Mouse (Mus musculus): ENCODE results near the gene Selenoo.

The Selenoo gene

DNA sequence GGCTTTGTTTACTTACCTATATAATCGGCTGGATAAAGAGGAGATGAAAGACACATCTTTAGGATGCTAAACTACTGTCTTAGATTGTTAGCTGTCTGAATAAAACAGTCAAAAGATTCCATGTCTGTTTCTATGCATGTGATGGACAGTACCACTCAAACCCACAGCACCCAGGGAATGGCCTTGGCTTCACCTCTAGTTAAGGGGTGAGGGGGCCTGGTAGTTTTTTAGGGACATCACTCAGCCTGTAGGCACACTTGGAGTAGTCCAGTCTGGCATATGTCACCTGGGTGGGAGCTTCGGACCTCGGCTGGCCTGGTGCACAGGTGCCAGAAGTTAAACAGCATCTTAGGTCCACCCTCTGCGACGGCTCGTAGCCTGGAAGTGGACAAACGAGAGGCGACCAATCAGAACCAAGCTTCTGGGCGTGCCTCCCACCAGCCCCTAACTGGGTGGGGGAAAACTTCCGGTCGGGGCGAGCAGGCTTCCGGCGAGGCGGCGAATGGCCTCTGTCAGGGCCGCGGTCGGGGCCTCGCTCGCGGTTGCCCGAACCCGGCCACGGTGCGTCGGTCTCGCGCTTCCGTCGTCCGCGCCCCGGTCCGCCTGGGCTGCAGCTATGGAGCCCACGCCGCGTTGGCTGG, at the start of gene Selenoo:
Gene Selenoo, plus strand, starts transcription at position 478 of the 641 bp plus-strand sequence.
- DNase-seq: peak; percentile 95

DNA sequence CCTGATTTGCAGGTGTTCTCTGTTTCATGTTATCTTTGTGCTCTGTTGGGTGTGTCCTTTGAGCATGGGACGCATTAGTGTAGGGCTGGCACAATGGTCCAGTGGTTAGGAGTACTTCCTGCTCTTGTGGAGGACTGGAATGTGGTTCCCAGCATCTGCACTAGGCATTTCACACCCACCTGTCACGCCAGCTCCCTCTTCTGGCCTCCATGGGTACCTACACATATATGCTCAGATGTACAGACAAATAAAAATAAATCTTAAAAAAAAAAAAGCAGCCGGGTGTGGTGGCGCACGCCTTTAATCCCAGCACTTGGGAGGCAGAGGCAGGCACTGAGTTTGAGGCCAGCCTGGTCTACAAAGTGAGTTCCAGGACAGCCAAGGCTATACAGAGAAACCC, 44.5 kb upstream of the Selenoo start:
- no peak for DNase-seq

DNA sequence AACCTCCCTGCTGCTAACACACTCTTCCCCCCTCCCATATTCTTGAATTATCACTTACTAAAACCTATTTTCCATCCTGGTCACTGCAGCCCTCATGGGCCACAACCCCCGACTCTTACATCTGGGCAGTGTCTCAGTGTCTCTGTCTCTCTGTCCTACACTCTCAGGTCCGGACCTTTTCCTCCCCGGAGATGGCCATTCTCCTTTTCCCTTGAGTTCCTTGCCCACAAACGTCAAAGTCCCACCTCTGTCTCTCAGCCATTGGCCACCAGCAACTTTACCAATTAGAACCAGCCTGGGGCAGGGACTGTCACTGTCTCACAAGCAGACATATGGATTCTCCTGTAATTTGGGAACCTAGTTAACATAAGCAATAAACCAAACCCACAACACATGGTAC, 42.5 kb upstream of the Selenoo start:
- no peak for DNase-seq

DNA sequence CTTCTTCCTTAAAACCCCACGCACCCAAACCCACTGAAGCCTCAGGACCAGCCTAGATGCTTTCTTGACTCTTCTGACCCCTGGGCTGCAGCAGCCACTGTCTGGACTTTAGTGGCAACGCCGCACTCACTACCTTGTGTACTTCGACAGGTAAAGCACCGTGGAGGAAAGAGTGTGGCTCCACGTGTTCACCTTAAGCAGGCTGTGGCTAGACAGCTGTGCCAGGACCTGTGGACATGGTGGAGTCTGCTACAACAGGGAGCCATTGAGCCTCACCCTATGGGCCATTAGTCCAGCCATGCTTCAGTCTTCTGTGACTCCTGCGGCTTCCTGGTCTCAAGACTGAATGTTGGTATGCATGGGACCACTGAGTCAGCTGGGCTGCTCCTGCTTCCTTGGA, 34.2 kb upstream of the Selenoo start:
- no peak for DNase-seq

DNA sequence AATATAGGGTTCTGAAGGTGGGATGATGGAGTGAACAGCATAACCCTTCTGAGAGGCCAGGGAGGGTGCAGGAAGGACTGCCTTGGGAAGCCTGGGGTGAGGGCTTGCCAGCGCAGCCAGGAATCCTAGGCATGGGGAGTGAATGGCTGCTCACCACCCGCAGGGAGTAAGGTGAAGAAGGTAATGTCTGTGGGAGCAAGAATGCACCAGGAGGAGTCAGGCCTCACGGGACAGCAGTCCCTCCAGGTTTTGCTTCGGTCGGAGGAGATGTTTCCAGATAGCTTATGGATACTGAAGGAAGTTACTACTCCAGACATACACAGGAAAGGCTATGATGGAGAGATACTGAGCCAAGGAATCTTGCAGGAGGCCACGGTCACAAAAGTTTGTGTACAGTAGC, 30.1 kb upstream of the Selenoo start:
- DNase-seq: no peak

DNA sequence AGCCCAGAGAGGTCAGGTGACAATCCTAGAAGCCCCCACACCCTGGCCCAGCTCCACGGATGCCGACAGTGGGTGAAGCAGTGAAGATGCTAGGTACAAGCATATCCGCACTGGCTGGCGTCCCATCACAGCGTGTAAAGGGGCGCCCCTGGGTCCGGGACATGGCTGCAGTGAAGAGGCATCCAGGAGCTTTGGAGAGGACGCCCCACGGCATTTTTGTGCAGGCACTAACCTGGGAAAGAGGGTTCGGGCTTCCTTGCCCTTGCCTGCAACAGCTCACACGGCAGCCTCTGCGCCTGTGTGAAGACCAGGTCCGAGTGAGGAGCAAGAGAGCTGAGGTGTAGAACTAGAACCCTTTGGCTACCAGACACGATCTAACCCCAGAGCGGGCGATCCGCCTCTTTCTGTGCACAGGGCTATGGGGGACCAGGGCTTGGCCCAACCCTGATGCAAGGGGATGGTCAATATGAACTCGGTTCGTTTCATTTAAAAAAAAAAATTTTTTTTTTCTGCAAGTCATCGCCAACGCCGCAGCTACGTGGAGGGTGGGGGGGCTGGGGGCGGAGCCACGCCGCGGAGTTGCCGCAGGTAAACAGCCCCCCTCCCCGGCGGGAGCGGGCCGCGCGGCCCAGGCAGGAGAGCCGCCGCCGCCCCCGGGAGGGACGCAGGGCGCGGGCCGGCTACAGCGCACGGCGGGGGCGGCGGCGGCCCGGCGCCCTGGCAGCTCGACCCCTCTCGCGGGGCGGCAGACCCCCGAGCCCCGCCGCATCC, 29.5 kb upstream of the Selenoo start, which contains the start of gene Panx2:
Gene Panx2, plus strand, starts transcription at position 574 of the 771 bp plus-strand sequence.
- DNase-seq: peak; percentile 39

DNA sequence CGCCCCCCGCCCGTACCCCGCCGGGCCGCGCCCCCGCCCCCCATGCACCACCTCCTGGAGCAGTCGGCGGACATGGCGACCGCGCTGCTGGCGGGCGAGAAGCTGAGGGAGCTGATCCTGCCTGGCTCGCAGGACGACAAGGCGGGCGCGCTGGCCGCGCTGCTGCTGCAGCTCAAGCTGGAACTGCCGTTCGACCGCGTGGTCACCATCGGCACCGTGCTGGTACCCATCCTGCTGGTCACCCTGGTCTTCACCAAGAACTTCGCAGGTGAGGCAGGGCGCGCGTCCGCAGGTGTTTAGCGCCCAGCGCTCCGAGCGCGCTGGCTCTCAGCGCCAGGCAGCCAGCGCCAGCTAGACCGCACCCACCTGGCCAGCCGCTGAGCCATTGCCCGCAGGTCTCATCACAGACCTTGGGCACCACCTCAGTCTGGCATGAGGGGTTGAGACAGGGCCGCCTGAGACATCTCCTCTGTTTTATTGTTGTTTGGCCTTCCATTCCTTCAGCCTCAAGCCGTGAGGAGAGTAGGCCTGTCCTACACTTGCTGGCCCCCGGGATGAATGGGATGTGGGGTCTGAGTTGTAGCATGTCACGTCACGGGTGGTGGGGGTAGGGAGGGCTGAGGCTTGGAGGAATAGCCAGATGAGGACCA, 28.7 kb upstream of the Selenoo start:
- DNase-seq: peak; percentile 65

DNA sequence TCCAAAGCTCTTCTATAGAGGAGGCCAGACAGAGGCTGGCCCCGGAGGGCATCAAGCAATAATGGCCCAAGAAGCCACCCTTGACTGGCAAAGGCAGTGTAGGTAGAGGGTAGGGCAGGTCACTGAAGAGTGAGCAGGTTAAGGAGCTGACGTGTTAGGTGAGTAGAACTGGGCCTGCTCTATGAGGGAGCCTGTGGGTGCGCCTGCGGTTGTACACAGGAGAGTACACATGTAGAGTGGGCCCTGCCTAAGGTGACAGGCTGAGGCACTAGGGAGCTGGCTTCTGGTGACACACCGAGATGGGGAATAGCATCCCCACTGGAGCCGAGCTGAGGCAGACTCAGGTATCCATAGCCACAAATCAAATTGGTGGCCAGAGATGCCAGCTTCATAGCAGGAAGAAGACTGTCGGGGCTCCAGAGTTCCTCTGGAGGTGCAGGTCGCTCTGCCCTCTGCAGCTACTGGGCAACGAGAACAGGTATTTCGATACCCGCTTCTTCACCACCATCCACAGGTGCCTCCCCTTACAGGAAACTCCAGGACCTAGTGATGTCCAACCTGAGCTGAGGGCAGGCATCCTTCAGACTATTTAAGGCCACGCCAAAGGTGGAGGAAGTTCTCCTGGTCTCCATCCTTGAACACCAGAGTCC, 27.9 kb upstream of the Selenoo start:
- DNase-seq: no peak

DNA sequence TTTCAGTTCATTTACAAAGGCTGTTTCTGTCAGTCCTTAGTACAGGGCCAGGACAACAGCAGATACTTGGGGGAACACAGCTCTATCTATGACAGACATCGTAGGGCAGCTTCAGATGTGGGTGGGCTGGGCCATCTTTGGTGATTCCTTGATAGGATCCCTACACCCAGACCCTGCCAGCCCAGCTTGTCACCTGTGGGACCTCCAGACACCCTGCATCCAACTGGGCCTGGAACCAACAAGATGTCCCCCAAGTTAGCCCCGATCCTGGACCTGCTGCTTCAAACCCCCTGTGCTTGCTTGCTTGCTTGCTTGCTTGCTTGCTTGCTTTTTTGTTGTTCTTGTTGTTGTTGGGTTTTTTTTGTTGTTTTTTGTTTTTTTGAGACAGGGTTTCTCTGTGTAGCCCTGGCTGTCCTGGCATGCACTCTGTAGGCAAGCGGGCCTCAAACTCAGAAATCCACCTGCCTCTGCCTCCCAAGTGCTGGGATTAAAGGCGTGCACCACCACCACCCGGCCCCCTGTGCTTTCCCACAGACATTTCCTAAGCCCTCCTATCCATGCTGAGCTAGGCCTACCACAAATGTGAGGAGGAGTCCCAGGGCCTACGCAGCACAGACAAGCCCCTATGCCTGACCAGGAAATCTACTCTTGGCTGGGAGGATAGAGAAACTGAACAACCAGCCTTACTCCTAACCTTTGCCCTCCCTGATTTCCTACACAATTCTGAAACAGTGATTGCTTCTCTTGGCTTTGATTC, 26.9 kb upstream of the Selenoo start:
- DNase-seq: no peak

DNA sequence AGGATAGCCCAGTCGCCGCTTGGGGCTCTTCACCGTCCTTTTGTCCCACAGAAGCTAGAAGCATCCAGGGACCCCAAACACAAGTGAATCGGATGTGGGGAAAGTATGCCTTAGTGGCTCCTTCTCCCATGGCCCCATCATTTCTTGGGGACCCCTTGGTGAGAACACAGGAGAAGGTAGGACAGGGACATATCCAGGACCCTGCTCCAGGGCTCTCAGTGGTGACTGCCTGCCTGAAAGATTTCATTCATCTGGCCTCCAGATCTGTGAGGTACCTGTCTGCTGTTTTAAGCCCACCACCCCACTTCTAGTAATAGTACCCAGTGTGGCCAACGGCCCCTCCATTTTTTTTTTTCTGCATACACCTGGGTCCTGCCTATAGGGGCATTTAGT, 26.4 kb upstream of the Selenoo start:
- no peak for DNase-seq

DNA sequence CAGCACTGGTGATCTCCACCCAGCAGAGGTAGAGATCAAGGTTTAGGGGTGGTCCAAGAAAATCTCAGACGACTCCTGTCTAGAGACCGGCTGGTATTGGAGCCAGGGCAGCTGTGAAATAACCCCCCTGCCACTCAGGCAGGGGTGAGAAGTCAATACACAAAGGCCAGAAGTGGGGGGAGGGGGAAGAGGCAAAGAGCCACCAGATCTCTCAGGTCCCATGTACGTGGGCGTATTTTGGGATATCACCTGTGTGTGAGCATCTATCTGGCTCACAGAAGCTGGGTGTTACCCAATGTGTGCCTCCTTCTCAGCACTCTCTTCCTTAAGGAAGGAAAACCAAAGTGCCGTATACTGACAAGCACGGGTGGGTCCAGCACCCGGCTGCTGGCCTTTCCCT, 25.9 kb upstream of the Selenoo start:
- DNase-seq: no peak

DNA sequence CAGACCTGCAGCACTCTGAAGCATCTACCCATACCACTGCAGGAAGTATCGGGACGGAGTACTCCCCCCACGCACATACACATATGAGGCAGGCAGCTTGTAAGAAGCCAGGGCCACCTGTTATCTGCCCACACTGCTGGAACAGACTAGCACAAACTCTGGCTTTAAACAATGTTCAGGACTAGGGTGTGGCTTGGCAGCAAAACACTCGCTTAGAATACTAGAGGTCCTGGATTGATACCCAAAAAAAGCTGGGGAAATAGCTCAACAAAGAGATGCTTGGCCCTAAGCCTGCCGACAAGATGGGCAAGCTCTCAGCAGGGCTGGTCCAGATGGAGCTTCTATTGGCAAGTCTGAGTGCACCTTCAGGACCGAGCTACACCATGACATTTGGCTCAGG, 25.3 kb upstream of the Selenoo start:
- DNase-seq: no peak

DNA sequence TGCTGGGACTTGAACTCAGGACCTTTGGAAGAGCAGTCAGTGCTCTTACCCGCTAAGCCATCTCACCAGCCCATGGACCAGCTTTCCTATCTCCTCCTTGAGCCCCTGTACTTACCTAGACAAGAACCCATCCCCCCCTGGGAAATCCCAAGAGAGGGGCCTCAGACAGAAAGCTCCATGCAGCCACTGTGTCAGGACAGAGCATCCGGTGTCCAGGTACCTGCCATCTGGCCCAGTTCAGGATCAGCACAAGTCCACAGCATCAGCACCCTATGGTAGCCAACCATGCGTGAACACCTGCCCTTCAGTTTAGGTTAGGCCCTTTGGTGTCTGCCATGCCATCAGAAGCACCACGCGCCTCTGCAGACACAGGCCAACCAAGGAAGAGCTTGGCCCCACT, 24.0 kb upstream of the Selenoo start:
- no peak for DNase-seq

DNA sequence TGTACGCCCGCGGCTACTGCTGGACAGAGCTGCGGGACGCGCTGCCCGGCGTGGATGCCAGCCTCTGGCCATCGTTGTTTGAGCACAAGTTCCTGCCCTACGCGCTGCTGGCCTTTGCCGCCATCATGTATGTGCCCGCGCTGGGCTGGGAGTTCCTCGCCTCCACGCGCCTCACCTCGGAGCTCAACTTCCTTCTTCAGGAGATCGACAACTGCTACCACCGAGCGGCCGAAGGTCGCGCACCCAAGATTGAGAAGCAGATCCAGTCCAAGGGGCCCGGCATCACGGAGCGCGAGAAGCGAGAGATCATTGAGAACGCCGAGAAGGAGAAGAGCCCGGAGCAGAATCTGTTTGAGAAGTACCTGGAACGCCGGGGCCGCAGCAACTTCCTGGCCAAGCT, 21.3 kb upstream of the Selenoo start:
- no peak for DNase-seq

DNA sequence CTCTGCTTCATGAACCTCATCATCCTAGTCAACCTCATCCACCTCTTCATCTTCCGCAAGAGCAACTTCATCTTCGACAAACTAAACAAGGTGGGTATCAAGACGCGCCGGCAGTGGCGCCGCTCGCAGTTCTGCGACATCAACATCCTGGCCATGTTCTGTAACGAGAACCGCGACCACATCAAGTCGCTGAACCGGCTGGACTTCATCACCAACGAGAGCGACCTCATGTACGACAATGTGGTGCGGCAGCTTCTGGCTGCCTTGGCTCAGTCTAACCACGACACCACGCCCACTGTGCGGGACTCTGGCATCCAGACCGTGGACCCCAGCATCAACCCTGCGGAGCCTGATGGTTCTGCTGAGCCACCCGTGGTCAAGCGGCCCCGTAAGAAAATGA, 20.7 kb upstream of the Selenoo start:
- DNase-seq: no peak

DNA sequence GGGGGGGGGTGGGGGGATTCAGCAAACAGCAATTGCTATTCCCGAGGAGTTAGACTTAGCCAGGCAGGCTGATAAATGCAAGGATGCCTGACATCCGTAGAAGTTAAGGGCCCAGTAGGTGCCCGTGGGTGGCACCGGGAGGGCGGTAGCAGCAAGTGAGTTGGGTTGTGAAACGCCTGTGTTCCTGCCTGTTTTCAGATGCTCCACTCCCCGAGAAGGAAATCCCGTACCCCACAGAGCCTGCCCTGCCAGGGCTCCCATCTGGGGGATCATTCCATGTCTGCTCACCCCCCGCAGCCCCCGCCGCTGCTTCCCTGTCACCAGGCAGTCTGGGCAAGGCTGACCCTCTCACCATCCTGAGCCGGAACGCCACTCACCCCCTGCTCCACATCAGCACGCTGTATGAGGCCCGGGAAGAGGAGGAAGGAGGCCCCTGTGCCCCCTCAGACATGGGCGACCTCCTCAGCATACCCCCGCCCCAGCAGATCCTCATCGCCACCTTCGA, 19.5 kb upstream of the Selenoo start:
- no peak for DNase-seq

DNA sequence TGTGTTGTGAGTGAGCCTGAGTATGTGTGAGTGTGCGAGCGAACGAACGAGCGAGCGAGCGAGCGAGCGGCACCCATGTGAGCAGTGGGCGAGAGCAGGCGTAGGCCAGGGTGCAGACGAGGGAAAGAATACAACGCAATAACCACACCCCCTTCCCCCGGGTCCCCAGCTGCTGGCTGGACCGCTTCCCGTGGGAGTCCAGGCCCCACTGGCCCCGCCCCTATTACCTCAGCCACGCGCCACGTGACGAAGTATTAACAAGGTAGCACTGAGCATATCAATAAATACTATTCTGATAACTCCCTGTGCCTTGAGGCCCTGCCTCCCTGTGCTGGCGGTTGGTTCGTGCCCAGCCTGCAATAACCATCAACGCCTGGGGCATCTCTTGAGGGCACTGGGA, 18.3 kb upstream of the Selenoo start:
- no peak for DNase-seq

DNA sequence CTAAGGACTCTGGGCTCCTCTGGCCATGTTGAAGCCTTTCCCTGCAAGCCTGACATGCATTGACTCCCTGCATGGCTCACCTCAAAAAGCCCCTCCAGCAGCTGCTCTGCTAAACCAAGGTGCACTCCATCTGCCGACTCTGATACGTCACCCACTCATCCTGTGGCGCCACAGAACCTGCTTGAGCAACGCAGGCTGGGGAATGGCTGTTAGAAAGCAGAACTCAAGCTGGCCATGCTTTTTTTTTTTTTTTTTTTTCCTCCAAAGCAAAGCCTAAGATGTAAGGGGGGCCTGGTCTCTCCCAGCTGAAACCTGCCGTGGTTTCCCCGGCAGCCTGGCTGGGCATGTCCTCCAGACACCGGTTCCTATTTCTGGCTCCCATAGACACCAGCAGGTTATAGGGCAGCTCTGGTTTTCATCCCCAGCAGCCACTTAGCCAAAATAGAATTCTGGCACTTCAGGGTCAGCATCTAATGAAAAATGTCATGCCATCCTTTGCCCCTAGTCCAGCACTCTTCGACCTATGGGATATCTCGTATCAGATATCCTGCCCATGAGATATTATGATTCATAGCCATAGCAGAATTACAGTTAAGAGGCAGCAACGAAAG, 14.8 kb upstream of the Selenoo start:
- no peak for DNase-seq

DNA sequence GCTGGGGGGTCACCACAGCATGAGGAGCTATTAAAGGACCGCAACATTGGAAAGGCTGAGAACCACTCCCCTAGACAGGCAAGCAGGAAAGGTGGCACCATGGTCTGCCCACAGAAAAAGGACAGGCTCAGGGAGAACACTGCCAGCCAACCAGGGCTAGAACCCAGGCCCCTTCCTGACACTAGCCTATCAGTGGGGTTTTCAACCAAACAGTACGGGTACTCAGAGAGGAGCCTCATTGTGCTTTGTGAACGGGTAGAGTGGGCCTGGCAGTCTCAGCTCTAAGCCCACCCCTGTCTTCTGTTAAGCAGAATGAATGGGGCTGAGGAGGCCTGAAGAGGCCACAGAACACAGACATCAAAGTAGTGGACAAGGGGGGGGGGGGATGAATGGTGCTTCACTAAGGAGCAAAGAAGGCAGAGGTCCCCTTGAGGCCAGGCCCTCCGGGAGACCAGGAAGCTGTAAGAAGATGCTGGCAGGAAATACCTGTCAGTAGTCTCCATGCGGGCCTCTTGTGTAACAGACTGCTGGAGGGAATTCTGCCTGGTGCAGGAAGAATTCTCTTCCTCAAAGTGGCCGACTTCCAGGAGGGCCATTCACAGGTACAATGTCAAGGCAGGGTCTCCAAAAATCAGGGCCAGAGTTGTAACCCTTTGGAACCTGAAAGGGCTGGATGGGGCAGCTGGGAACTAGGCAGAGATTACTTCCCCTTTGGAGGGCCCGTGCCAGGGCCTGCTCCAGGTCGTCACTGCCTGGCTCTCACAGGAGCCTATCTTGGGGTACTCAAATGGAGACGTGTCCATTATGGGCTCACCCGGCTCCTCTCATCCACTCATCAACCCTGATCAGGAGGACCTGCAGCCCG, 14.0 kb upstream of the Selenoo start, which contains the start of gene Trabd:
Gene Trabd, plus strand, starts transcription at position 512 of the 865 bp plus-strand sequence.
- no peak for DNase-seq

DNA sequence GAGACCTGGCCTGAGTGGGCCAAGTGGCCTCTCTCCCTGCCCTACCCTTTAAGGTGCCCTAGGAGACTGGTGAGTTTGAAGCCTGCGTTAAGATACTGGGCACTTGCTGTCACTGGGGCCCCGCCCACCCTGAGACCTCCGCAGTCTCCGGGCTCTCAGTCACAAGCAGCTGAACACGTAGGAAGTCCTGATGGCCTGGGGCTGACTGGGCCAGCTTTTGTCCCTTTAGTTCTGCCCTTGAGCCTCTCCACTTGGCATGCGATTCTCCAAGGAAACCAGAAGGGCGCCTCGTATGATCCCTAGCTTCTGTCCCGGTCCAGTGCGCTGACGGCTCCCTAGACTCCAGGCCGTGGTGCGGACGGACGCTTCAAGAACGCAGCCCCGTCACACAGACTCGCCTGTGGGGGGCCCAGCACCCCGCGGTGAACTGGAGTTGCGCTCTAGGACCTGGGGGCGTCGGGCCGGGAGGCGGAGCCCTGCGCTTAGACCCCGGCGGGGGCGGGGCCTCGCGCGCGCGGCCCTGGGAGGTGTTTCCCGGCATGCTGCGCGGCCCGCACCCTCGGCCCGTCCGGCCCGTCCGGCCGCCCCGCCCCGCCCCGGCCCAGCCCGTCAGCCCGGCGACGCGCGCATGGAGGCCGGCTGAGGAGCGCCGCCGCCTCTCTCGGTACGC, 13.3 kb upstream of the Selenoo start:
- peak; percentile 94 for DNase-seq

Data from retina, postnatal 1 day (tissue).